In the genomic region with DNA sequence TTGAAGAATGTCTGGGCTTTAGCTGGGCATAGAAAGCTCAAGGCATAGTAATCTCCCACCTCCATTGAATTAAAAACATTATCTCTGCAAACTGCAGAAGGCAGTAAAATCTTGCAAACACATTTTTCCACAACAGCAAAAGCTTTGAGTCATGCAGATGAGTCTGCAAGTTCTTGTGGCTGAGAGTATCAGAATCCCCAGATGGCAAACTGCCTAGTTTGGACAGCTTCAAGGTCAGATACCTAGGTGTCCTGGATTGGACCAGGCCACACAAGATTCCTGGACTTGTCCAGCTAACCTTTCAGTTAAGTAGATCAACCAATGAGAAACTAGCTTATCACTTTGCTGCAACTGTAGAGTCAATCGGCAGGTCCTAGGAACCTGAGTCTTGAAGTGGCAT, we compare ENCODE assay signal across 7 mouse cellular contexts.
"Had no signal": no experiment of that assay in that cellular context is flagged by ENCODE, and none has a peak within 500 bp of the region (broad histone marks: within the 10 kb centered on the region; RNA-seq: fewer than 3 reads in every experiment).

No protein-coding gene starts in this region.

- DNase-seq: kidney, postnatal 14 days; lung, adult 2 months; lung, postnatal 36 days; midbrain, embryonic 14.5 days; retina, postnatal 1 day; right cerebral cortex, postnatal 14 days; thymus, postnatal 4 days had no signal
